Mouse (Mus musculus) kidney, embryonic 16.5 days (tissue): ENCODE measurements around the gene Smim17. TPM values are rescaled to one million over a fixed set of nuclear protein-coding genes. Genes with fewer than 3 reads are reported as not detected.
"Not testable (repeated sequence)": the region's sequence is repeated elsewhere in the genome, so short reads cannot be mapped to it uniquely, and the experiment has no call there.

Source experiments
- ATAC-seq: fragments of 200-750 bp; cut with Nextera tagmentation; 2 replicates; pipeline ENCODE4 v1.8.0; 2017; ENCODE audit warnings: moderate TSS enrichment; ENCODE audit not compliant: low FRiP score, low TSS enrichment
- H3K27ac ChIP-seq: fragments of 300-500 bp; sonication (generic); 2 replicates; pipeline ENCODE4 v1.5.1; 2014; ENCODE audit warnings: low read length
- H3K27me3 ChIP-seq: fragments of 300-500 bp; sonication (generic); 2 replicates; pipeline ENCODE4 v1.6.1; 2014; ENCODE audit warnings: low read length, control low read depth, mixed read lengths; ENCODE audit not compliant: insufficient read depth
- H3K36me3 ChIP-seq: fragments of 300-500 bp; sonication (generic); 2 replicates; pipeline ENCODE4 v1.6.1; 2014; ENCODE audit warnings: low read length, control low read depth, mixed read lengths; ENCODE audit not compliant: insufficient read depth
- H3K4me1 ChIP-seq: fragments of 300-500 bp; sonication (generic); 2 replicates; pipeline ENCODE4 v1.6.1; 2014; ENCODE audit warnings: low read length, control low read depth, mixed read lengths; ENCODE audit not compliant: insufficient read depth
- H3K4me2 ChIP-seq: fragments of 300-500 bp; sonication (generic); replicated peaks from 2 replicates; pipeline ENCODE4 v1.6.1; 2014; ENCODE audit warnings: low read depth, low read length
- H3K4me3 ChIP-seq: fragments of 300-500 bp; sonication (generic); 2 replicates; pipeline ENCODE4 v1.5.1; 2014; ENCODE audit warnings: mild to moderate bottlenecking, low read length
- H3K9ac ChIP-seq: fragments of 300-500 bp; sonication (generic); replicated peaks from 2 replicates; pipeline ENCODE4 v1.6.1; 2014; ENCODE audit warnings: low read length
- H3K9me3 ChIP-seq: fragments of 300-500 bp; sonication (generic); 2 replicates; pipeline ENCODE4 v1.6.1; 2016; ENCODE audit warnings: low read length, control low read depth
- WGBS: fragments of 180-500 bp; shearing (Covaris S2); extraction: QIAGEN DNeasy Blood & Tissue Kit; methylation state at CpG from one replicate; pipeline ENCODE4 v1.1.7; 2014; 5-methylcytosine and 5-hydroxymethylcytosine counted together
- polyA plus RNA-seq: library from polyadenylated mRNA; unstranded; fragments of >200 nt; fragmentation: Nextera tagmentation; extraction: Ambion mirVana; gene quantifications from 2 replicates; pipeline ENCODE4 v1.2.1, GENCODE M21; 2015

Gene Smim17
- polyA plus RNA-seq, 1 experiment from 2014 or later, result not detected

DNA sequence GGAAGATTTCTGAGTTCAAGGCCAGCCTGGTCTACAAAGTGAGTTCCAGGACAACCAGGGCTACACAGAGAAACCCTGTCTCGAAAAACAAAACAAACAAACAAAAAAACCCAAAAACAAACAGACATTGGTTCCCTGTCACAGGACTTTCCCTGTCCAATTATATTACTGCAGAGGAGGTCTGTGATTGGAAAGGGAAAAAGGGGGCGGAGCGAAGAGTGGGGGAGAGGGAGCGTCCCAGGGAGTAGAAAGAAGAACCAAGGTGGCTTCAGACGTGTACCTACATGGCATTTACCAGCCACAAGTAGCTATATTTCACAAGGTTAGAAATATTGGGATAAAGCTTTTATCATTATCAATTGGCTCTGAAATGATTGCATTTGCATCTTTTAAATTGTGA lies 30.4 kb upstream of the Smim17 start:
- H3K4me2 ChIP-seq, ATAC-seq, H3K9me3 ChIP-seq, H3K27me3 ChIP-seq, H3K4me3 ChIP-seq, H3K27ac ChIP-seq, H3K9ac ChIP-seq, H3K36me3 ChIP-seq, H3K4me1 ChIP-seq: not testable (repeated sequence)
- WGBS, result 78% methylated on average over 5 of the region's 5 CpGs

GRCm38 (mm10) chr7:6369460-6369859 lies 29.1 kb upstream of the Smim17 start:
- no peaks in the 10 kb centered on the region for H3K27me3 ChIP-seq
- H3K4me3 ChIP-seq, result no peak overlapping the region
- WGBS, result 84% methylated on average over 3 of the region's 3 CpGs
- no peaks in the 10 kb centered on the region for H3K36me3 ChIP-seq
- ATAC-seq, result no peak
- H3K4me1 ChIP-seq, result no peaks in the 10 kb centered on the region
- H3K9me3 ChIP-seq, result no peaks in the 10 kb centered on the region
- no peak overlapping the region for H3K27ac ChIP-seq
- H3K9ac ChIP-seq, result no peak overlapping the region
- H3K4me2 ChIP-seq, result no peak overlapping the region

GRCm38 (mm10) chr7:6372993-6373392 lies 25.5 kb upstream of the Smim17 start:
- Histone ChIP-seq H3K4me2 (no peak overlapping the region), H3K27me3 (no peaks in the 10 kb centered on the region), H3K27ac (no peak overlapping the region), H3K4me3 (no peak overlapping the region), H3K36me3 (no peaks in the 10 kb centered on the region), H3K9me3 (no peaks in the 10 kb centered on the region), H3K9ac (no peak overlapping the region), H3K4me1 (no peaks in the 10 kb centered on the region)
- whole genome bisulfite sequencing, result 87% methylated on average over 3 of the region's 3 CpGs
- ATAC-seq, result no peak

DNA sequence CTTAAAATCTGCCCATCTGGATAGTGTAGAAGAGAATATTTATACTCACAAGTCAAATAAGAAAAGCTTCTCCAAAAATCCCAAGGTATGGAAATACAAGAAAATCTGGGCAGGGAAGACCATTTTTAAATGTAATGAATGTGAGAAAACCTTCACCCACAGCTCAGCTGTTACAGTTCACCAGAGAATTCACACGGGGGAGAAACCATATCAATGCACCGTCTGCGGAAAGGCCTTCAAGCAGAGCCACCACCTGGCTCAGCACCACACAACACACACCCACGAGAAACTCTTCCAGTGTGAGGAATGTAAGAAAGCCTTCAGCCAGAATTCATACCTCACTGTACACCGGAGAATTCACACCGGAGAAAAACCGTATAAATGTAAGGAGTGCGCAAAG lies 20.1 kb upstream of the Smim17 start:
- Histone ChIP-seq H3K4me2 (no peak overlapping the region), H3K4me3 (no peak overlapping the region), H3K27me3 (no peaks in the 10 kb centered on the region), H3K36me3 (0 out of 2 replicates have a peak, but pooled peaks cover 5% of the 10 kb centered on the region), H3K9me3 (no peaks in the 10 kb centered on the region), H3K4me1 (peaks cover 10% of the 10 kb centered on the region), H3K27ac (no peak overlapping the region), H3K9ac (no peak overlapping the region)
- no peak for ATAC-seq
- 79% methylated on average over 8 of the region's 8 CpGs for WGBS

GRCm38 (mm10) chr7:6381431-6381830 lies 17.1 kb upstream of the Smim17 start:
- Histone ChIP-seq H3K9ac (no peak overlapping the region), H3K36me3 (0 out of 2 replicates have a peak, but pooled peaks cover 7% of the 10 kb centered on the region), H3K27ac (no peak overlapping the region), H3K27me3 (no peaks in the 10 kb centered on the region), H3K4me2 (no peak overlapping the region), H3K4me3 (no peak overlapping the region), H3K9me3 (no peaks in the 10 kb centered on the region), H3K4me1 (peaks cover 16% of the 10 kb centered on the region)
- no peak for ATAC-seq
- 85% methylated on average over 2 of the region's 2 CpGs for WGBS

DNA sequence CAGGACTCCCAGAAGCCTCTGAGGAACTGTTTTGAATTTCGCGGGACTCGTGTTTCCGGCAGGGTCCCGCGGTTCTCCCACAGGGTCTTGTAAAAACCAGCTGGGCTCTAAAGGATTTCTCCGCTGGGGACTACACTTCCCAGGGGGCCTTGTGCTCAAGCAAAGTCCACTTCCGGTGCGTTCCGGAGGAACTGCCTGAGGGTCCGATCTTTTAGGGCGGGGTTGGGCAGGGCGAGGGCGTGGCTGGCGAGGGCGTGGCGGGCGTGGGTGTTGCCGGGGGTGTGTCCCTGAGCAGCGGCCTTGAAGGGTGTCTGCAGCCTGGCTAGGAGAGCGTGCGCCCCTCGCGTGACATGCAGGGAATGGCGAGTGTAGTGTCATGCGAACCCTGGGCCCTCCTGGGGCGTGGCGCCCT lies 15.5 kb upstream of the Smim17 start, which contains the start of gene Zfp28:
Zfp28 (plus strand) TSS at position 252 of the 412 bp plus-strand sequence.
- no peaks in the 10 kb centered on the region for H3K9me3 ChIP-seq
- 0 out of 2 replicates have a peak, but pooled peaks cover 10% of the 10 kb centered on the region for H3K36me3 ChIP-seq
- WGBS, result 0% methylated on average over 28 of the region's 28 CpGs
- H3K4me2 ChIP-seq, result peak within 1 kb of the TSS; percentile 89
- no peaks in the 10 kb centered on the region for H3K27me3 ChIP-seq
- ATAC-seq, result peak; percentile 98
- H3K9ac ChIP-seq, result peak within 1 kb of the TSS; percentile 79
- H3K27ac ChIP-seq, result 0 out of 2 replicates have a peak within 1 kb of the TSS, but pooled peaks have one; percentile 45
- H3K4me1 ChIP-seq, result peaks cover 16% of the 10 kb centered on the region
- peak within 1 kb of the TSS; percentile 78 for H3K4me3 ChIP-seq

GRCm38 (mm10) chr7:6384011-6384410 lies 14.5 kb upstream of the Smim17 start:
- 0 out of 2 replicates have a peak, but pooled peaks cover 5% of the 10 kb centered on the region for H3K36me3 ChIP-seq
- H3K9ac ChIP-seq, result peak overlapping the region; percentile 79; the same call in 1 of the 2 replicates
- peak overlapping the region; percentile 78 for H3K4me3 ChIP-seq
- 54% methylated on average over 8 of the region's 8 CpGs for WGBS
- no peak; the same call in 1 of the 2 replicates for ATAC-seq
- peak overlapping the region; percentile 89 for H3K4me2 ChIP-seq
- H3K4me1 ChIP-seq, result peaks cover 16% of the 10 kb centered on the region
- no peaks in the 10 kb centered on the region for H3K9me3 ChIP-seq
- H3K27me3 ChIP-seq, result no peaks in the 10 kb centered on the region
- H3K27ac ChIP-seq, result no peak overlapping the region

- Histone ChIP-seq H3K9me3 (no peaks in the 10 kb centered on the region), H3K4me2 (no peak overlapping the region), H3K4me3 (no peak overlapping the region), H3K36me3 (peaks cover 10% of the 10 kb centered on the region; the same call in 1 of the 2 replicates), H3K27ac (no peak overlapping the region), H3K9ac (no peak overlapping the region), H3K4me1 (peaks cover 16% of the 10 kb centered on the region), H3K27me3 (no peaks in the 10 kb centered on the region)
- no peak for ATAC-seq
- 96% methylated on average over 8 of the region's 8 CpGs for WGBS
Measured at GRCm38 (mm10) chr7:6386995-6387394, 11.5 kb upstream of the Smim17 start.

- peaks cover 1% of the 10 kb centered on the region; the same call in 1 of the 2 replicates for H3K4me1 ChIP-seq
- ATAC-seq, result no peak
- 87% methylated on average over 5 of the region's 5 CpGs for WGBS
- H3K9me3 ChIP-seq, result no peaks in the 10 kb centered on the region
- H3K27ac ChIP-seq, result no peak overlapping the region
- H3K27me3 ChIP-seq, result no peaks in the 10 kb centered on the region
- H3K4me2 ChIP-seq, result no peak overlapping the region
- no peak overlapping the region for H3K9ac ChIP-seq
- H3K36me3 ChIP-seq, result peaks cover 25% of the 10 kb centered on the region; the same call in 1 of the 2 replicates
- H3K4me3 ChIP-seq, result no peak overlapping the region
Measured at GRCm38 (mm10) chr7:6388971-6389370, 9.5 kb upstream of the Smim17 start.

- H3K4me3 ChIP-seq, result no peak overlapping the region
- H3K4me1 ChIP-seq, result no peaks in the 10 kb centered on the region
- H3K9ac ChIP-seq, result no peak overlapping the region
- H3K9me3 ChIP-seq, result no peaks in the 10 kb centered on the region
- WGBS, result 72% methylated on average over 5 of the region's 5 CpGs
- no peak overlapping the region for H3K27ac ChIP-seq
- H3K4me2 ChIP-seq, result no peak overlapping the region
- H3K36me3 ChIP-seq, result peaks cover 30% of the 10 kb centered on the region; the same call in 1 of the 2 replicates
- no peaks in the 10 kb centered on the region for H3K27me3 ChIP-seq
- ATAC-seq, result no peak
Measured at GRCm38 (mm10) chr7:6389449-6389848, 9.1 kb upstream of the Smim17 start.
